27 mouse cellular contexts compared by ENCODE assay signal in genomic region chr19:4487877-4488276, GRCm38 (mm10). TPM values are rescaled to one million over a fixed set of nuclear protein-coding genes. Genes with fewer than 3 reads are reported as not detected.
DNase-seq lines count a peak whose midpoint lies in the region; ATAC-seq and TF ChIP-seq lines count a peak whose summit lies in the region.
"Had no signal": no experiment of that assay in that cellular context is flagged by ENCODE, and none has a peak within 500 bp of the region (broad histone marks: within the 10 kb centered on the region; RNA-seq: fewer than 3 reads in every experiment).

No protein-coding gene starts in this region.

- TF ChIP-seq RAD21 in MEL (IDR thresholded peaks at IDR 0.05; ENCODE audit: low read depth, low read length), result no peak

- H3K36me3 ChIP-seq in MEL (ENCODE audit: control insufficient read depth in 1 of 2, insufficient read depth in 2 of 2, low read length in 2 of 2), result no peaks in the 10 kb centered on the region
- H3K36me3 ChIP-seq in lung, embryonic 15.5 days, result no peaks in the 10 kb centered on the region
- H3K36me3 ChIP-seq: embryonic facial prominence, embryonic 12.5 days; forebrain, embryonic 15.5 days; heart, embryonic 12.5 days; limb, embryonic 13.5 days; midbrain, embryonic 15.5 days had no signal

- H3K4me1 ChIP-seq in MEL (ENCODE audit: control insufficient read depth in 1 of 2, insufficient read depth in 2 of 2, low read length in 2 of 2), result no peaks in the 10 kb centered on the region
- H3K4me1 ChIP-seq in lung, embryonic 15.5 days, result peaks cover 18% of the 10 kb centered on the region
- H3K4me1 ChIP-seq: forebrain, embryonic 15.5 days; limb, embryonic 13.5 days; midbrain, embryonic 15.5 days had no signal

- TF ChIP-seq CTCF in MEL (IDR thresholded peaks at IDR 0.05 in 2 of 3, conservative IDR thresholded peaks at IDR 0.05 in 1 of 3; ENCODE audit: control insufficient read depth in 1 of 3, insufficient read depth in 1 of 3, low read depth in 2 of 3, low read length in 3 of 3, poor library complexity in 1 of 3, severe bottlenecking in 1 of 3), result no peak

- H3K9ac ChIP-seq in MEL (ENCODE audit: control insufficient read depth, low read depth, low read length, poor library complexity, severe bottlenecking), result no peak overlapping the region
- no peak overlapping the region for H3K9ac ChIP-seq in lung, embryonic 15.5 days
- H3K9ac ChIP-seq: embryonic facial prominence, embryonic 12.5 days; forebrain, embryonic 15.5 days; heart, embryonic 12.5 days; limb, embryonic 13.5 days; liver, embryonic 14.5 days; midbrain, embryonic 15.5 days had no signal

- no peak for TF ChIP-seq EP300 in MEL (IDR thresholded peaks at IDR 0.05; ENCODE audit: low read depth in 1 of 2, low read length in 2 of 2)

- no peaks in the 10 kb centered on the region for H3K9me3 ChIP-seq in MEL (replicated peaks; ENCODE audit: insufficient read depth, low read length)
- no peaks in the 10 kb centered on the region for H3K9me3 ChIP-seq in lung, embryonic 15.5 days
- H3K9me3 ChIP-seq: embryonic facial prominence, embryonic 12.5 days; forebrain, embryonic 15.5 days; heart, embryonic 12.5 days; limb, embryonic 13.5 days; midbrain, embryonic 15.5 days had no signal

- peaks cover 11 to 12% of the 10 kb centered on the region in 2 experiments for H3K27me3 ChIP-seq in MEL (ENCODE audit: control insufficient read depth in 1 of 2, insufficient read depth in 2 of 2, low read length in 2 of 2)
- no peaks in the 10 kb centered on the region for H3K27me3 ChIP-seq in lung, embryonic 15.5 days
- H3K27me3 ChIP-seq: CH12.LX; embryonic facial prominence, embryonic 12.5 days; forebrain, embryonic 15.5 days; heart, embryonic 12.5 days; limb, embryonic 13.5 days; midbrain, embryonic 15.5 days had no signal

- no peak overlapping the region for H3K4me2 ChIP-seq in lung, embryonic 15.5 days
- H3K4me2 ChIP-seq: embryonic facial prominence, embryonic 12.5 days; forebrain, embryonic 15.5 days; heart, embryonic 12.5 days; limb, embryonic 13.5 days; midbrain, embryonic 15.5 days had no signal

- no peaks in the 10 kb centered on the region for H3K79me2 ChIP-seq in MEL (ENCODE audit: control insufficient read depth, insufficient read depth, low read length, poor library complexity)

- DNase-seq in heart, adult 18-20 months, result peak; percentile 28 to 37
- DNase-seq in heart, adult 8-10 months (ENCODE audit: low spot score), result no peak
- DNase-seq in MEL (ENCODE audit: low read depth, low spot score), result peak; percentile 36
- DNase-seq in lung, postnatal 4 days, result peak; percentile 37 to 53
- no peak for DNase-seq in gastrocnemius, postnatal 25 days
- DNase-seq: cerebellum, adult 2 months; gastrocnemius, postnatal 36 days; right cerebral cortex, postnatal 25 days had no signal

- 0 out of 2 replicates have a peak, but pooled peaks have one; percentile 10 for ATAC-seq in lung, embryonic 15.5 days (ENCODE audit: borderline replicate concordance, extremely low read depth, low FRiP score, low TSS enrichment)
- ATAC-seq in CD4-positive, CD25-positive, alpha-beta regulatory T cell, adult 4 months, result no peak
- ATAC-seq: forebrain, embryonic 15.5 days; hindbrain, embryonic 16.5 days; intestine, postnatal 0 days; midbrain, embryonic 15.5 days had no signal

- WGBS in lung, embryonic 15.5 days, result 42% methylated on average over 2 of the region's 2 CpGs

- H3K27ac ChIP-seq in MEL (ENCODE audit: control insufficient read depth, low read depth, low read length), result no peak overlapping the region
- H3K27ac ChIP-seq in lung, embryonic 15.5 days, result peak overlapping the region; percentile 64
- H3K27ac ChIP-seq: embryonic facial prominence, embryonic 12.5 days; forebrain, embryonic 15.5 days; limb, embryonic 13.5 days; liver, embryonic 14.5 days; midbrain, embryonic 15.5 days had no signal

- no peak for TF ChIP-seq POLR2A in MEL (IDR thresholded peaks at IDR 0.05; ENCODE audit: control insufficient read depth in 1 of 2, insufficient read depth in 1 of 2, low read depth in 1 of 2, low read length in 2 of 2, poor library complexity in 1 of 2)

- H3K4me3 ChIP-seq in MEL (ENCODE audit: control insufficient read depth in 1 of 2, insufficient read depth in 1 of 2, low read depth in 2 of 2, low read length in 2 of 2), result no peak overlapping the region
- no peak overlapping the region for H3K4me3 ChIP-seq in lung, embryonic 15.5 days
- H3K4me3 ChIP-seq: embryonic facial prominence, embryonic 12.5 days; forebrain, embryonic 15.5 days; heart, embryonic 12.5 days; limb, embryonic 13.5 days; midbrain, embryonic 15.5 days had no signal

TF ChIP-seq in MEL, 35 proteins besides CTCF, POLR2A, EP300 and RAD21:
- TF ChIP-seq GATA1 (IDR thresholded peaks at IDR 0.05; ENCODE audit: low read depth, low read length) (no peak), ETS1 (IDR thresholded peaks at IDR 0.05; ENCODE audit: low read depth, low read length) (0 out of 2 replicates have a peak, but pooled peaks have one; percentile 14)

RNA-seq across cellular contexts. Expression of gene 2010003K11Rik, which starts 10.5 kb away (rescaled TPM):
- 1 to 10 TPM in 1 of 2 experiments, not detected in 1; 1.2 TPM for total RNA-seq in heart, adult 18-20 months (2021)
- total RNA-seq in heart, adult 8-10 months (2022), result not detected
- not detected in 2 replicates for total RNA-seq in MEL (2012; rRNA removed)
- polyA plus RNA-seq in MEL (2012; ENCODE audit: insufficient read depth in 1 of 2, insufficient read length in 2 of 2, low read depth in 1 of 2, low replicate concordance in 2 of 2, missing spikeins in 1 of 2), result not detected
- polyA plus RNA-seq in lung, embryonic 15.5 days (2015; fragmentation: Nextera tagmentation; extraction: Ambion mirVana), result not detected in 2 replicates
- not detected for polyA plus RNA-seq in CD4-positive, CD25-positive, alpha-beta regulatory T cell, adult 4 months (2017; shearing (Covaris generic))
- under 1 TPM in 1 of 2 experiments, not detected in 1; 0.99 TPM for total RNA-seq in gastrocnemius, postnatal 25 days (2021)
- total RNA-seq: CH12.LX; common myeloid progenitor, adult 5-6 weeks; gastrocnemius, postnatal 36 days; hematopoietic stem cell, adult 5-6 weeks; layer of hippocampus, postnatal 10 days; left cerebral cortex, adult 8-10 months; megakaryocyte, adult 5-6 weeks; neutrophil, adult 5-6 weeks had no signal
- polyA plus RNA-seq: cerebellum, adult 2 months; embryonic facial prominence, embryonic 12.5 days; forebrain, embryonic 15.5 days; heart, embryonic 12.5 days; hindbrain, embryonic 16.5 days; limb, embryonic 13.5 days; midbrain, embryonic 15.5 days; spleen, adult 2 months; stomach, embryonic 14.5 days had no signal

RNA-seq across cellular contexts. Expression of gene Syt12, which starts 10.6 kb away (rescaled TPM):
- 1 to 10 TPM; 4.2 to 7.2 TPM for total RNA-seq in heart, adult 18-20 months (2021)
- total RNA-seq in heart, adult 8-10 months (2022), result 10 to 100 TPM in 1 of 4 experiments, 1 to 10 TPM in 3; 4.2 to 13.5 (median 6.1) TPM
- total RNA-seq in MEL (2012; rRNA removed), result not detected in 2 replicates
- not detected for polyA plus RNA-seq in MEL (2012; ENCODE audit: insufficient read depth in 1 of 2, insufficient read length in 2 of 2, low read depth in 1 of 2, low replicate concordance in 2 of 2, missing spikeins in 1 of 2)
- 1.1 and 1.2 TPM in 2 replicates for polyA plus RNA-seq in lung, embryonic 15.5 days (2015; fragmentation: Nextera tagmentation; extraction: Ambion mirVana)
- not detected for polyA plus RNA-seq in CD4-positive, CD25-positive, alpha-beta regulatory T cell, adult 4 months (2017; shearing (Covaris generic))
- total RNA-seq in gastrocnemius, postnatal 25 days (2021), result 1 to 10 TPM; 6.5 to 8.5 TPM
- total RNA-seq: common myeloid progenitor, adult 5-6 weeks; hematopoietic stem cell, adult 5-6 weeks; megakaryocyte, adult 5-6 weeks; neutrophil, adult 5-6 weeks had no signal

RNA-seq across cellular contexts. Expression of gene Pcx, which starts 22.4 kb away (rescaled TPM):
- total RNA-seq in heart, adult 18-20 months (2021), result 10 to 100 TPM; 44.9 to 96.4 TPM
- 10 to 100 TPM; 38.8 to 58.2 (median 43.9) TPM for total RNA-seq in heart, adult 8-10 months (2022)
- total RNA-seq in MEL (2012; rRNA removed), result 5.9 and 7.2 TPM in 2 replicates
- 1 to 10 TPM in 1 of 2 experiments, not detected in 1; 7.9 TPM for polyA plus RNA-seq in MEL (2012; ENCODE audit: insufficient read depth in 1 of 2, insufficient read length in 2 of 2, low read depth in 1 of 2, low replicate concordance in 2 of 2, missing spikeins in 1 of 2)
- 17.7 and 18.5 TPM in 2 replicates for polyA plus RNA-seq in lung, embryonic 15.5 days (2015; fragmentation: Nextera tagmentation; extraction: Ambion mirVana)
- polyA plus RNA-seq in CD4-positive, CD25-positive, alpha-beta regulatory T cell, adult 4 months (2017; shearing (Covaris generic)), result 1 to 10 TPM in 1 of 2 experiments, under 1 TPM in 1; 0.73 to 3.6 TPM
- 10 to 100 TPM; 44.6 to 59.3 TPM for total RNA-seq in gastrocnemius, postnatal 25 days (2021)

RNA-seq across cellular contexts. Expression of gene Rhod, which starts 48.6 kb away (rescaled TPM):
- total RNA-seq in heart, adult 18-20 months (2021), result 1 to 10 TPM; 5.4 to 5.8 TPM
- 1 to 10 TPM; 5.1 to 6.7 (median 5.8) TPM for total RNA-seq in heart, adult 8-10 months (2022)
- not detected in 2 replicates for total RNA-seq in MEL (2012; rRNA removed)
- under 1 TPM in 1 of 2 experiments, not detected in 1; 0.06 TPM for polyA plus RNA-seq in MEL (2012; ENCODE audit: insufficient read depth in 1 of 2, insufficient read length in 2 of 2, low read depth in 1 of 2, low replicate concordance in 2 of 2, missing spikeins in 1 of 2)
- polyA plus RNA-seq in lung, embryonic 15.5 days (2015; fragmentation: Nextera tagmentation; extraction: Ambion mirVana), result 37.9 and 45.3 TPM in 2 replicates
- polyA plus RNA-seq in CD4-positive, CD25-positive, alpha-beta regulatory T cell, adult 4 months (2017; shearing (Covaris generic)), result 1 to 10 TPM; 2.6 to 3.2 TPM
- under 1 TPM; 0.56 to 0.75 TPM for total RNA-seq in gastrocnemius, postnatal 25 days (2021)
- total RNA-seq: common myeloid progenitor, adult 5-6 weeks; megakaryocyte, adult 5-6 weeks; neutrophil, adult 5-6 weeks had no signal

Comparison
In these comparisons a context has a peak if more than half of its experiments do, and no peak if none do; other contexts are left out.
1. DNase-seq: peak in heart, adult 18-20 months (2 of 2), MEL (single experiment) and lung, postnatal 4 days (2 of 2); none in heart, adult 8-10 months (single experiment) and gastrocnemius, postnatal 25 days (single experiment).